Mouse (Mus musculus) stomach, embryonic 15.5 days (tissue): ENCODE measurements around the gene Snhg11. TPM values are rescaled to one million over a fixed set of nuclear protein-coding genes. Genes with fewer than 3 reads are reported as not detected.

Source experiments
- ATAC-seq: fragments of 200-750 bp; cut with Nextera tagmentation; 2 replicates; pipeline ENCODE4 v1.8.0; 2017; ENCODE audit warnings: low read depth, moderate number of reproducible peaks, moderate TSS enrichment; ENCODE audit not compliant: insufficient read depth, low FRiP score
- H3K27ac ChIP-seq: fragments of 300-500 bp; sonication (generic); 2 replicates; pipeline ENCODE4 v1.5.1; 2015; ENCODE audit warnings: mild to moderate bottlenecking, inconsistent platforms
- H3K27me3 ChIP-seq: fragments of 300-500 bp; sonication (generic); replicated peaks from 2 replicates; pipeline ENCODE4 v1.6.1; 2015; ENCODE audit warnings: inconsistent platforms
- H3K36me3 ChIP-seq: fragments of 300-500 bp; sonication (generic); 2 replicates; pipeline ENCODE4 v1.6.1; 2015; ENCODE audit warnings: inconsistent platforms
- H3K4me1 ChIP-seq: fragments of 300-500 bp; sonication (generic); 2 replicates; pipeline ENCODE4 v1.6.1; 2015; ENCODE audit warnings: inconsistent platforms
- H3K4me2 ChIP-seq: fragments of 300-500 bp; sonication (generic); 2 replicates; pipeline ENCODE4 v1.6.1; 2015; ENCODE audit warnings: mild to moderate bottlenecking, inconsistent platforms
- H3K4me3 ChIP-seq: fragments of 300-500 bp; sonication (generic); replicated peaks from 2 replicates; pipeline ENCODE4 v1.5.1; 2015; ENCODE audit warnings: inconsistent platforms
- H3K9ac ChIP-seq: fragments of 300-500 bp; sonication (generic); 2 replicates; pipeline ENCODE4 v1.6.1; 2015; ENCODE audit warnings: inconsistent platforms
- H3K9me3 ChIP-seq: fragments of 300-500 bp; sonication (generic); 2 replicates; pipeline ENCODE4 v1.6.1; 2016; ENCODE audit warnings: inconsistent platforms
- WGBS: fragments of 180-500 bp; shearing (Covaris S2); methylation state at CpG from one replicate; pipeline ENCODE4 v1.1.7; 2015; 5-methylcytosine and 5-hydroxymethylcytosine counted together
- polyA plus RNA-seq: library from polyadenylated mRNA; unstranded; fragments of >200 nt; fragmentation: Nextera tagmentation; extraction: Ambion mirVana; gene quantifications from 2 replicates; pipeline ENCODE4 v1.2.1, GENCODE M21; 2015

Snhg11 gene
- polyA plus RNA-seq, result 5.9 and 6.9 TPM in 2 replicates

GRCm38 (mm10) chr2:158375443-158376122, at the start of gene Snhg11:
Snhg11 (plus strand) TSS chr2:158375638.
- WGBS, result 3% methylated on average over 36 of the region's 36 CpGs
- Histone ChIP-seq H3K9me3 (no peaks in the 10 kb centered on the region), H3K4me1 (peaks cover 8% of the 10 kb centered on the region; the same call in 1 of the 2 replicates), H3K4me2 (peak within 1 kb of the TSS; percentile 59), H3K9ac (peak within 1 kb of the TSS; percentile 4; the same call in 1 of the 2 replicates), H3K4me3 (peak within 1 kb of the TSS; percentile 30), H3K27me3 (peaks cover 13% of the 10 kb centered on the region), H3K27ac (no peak within 1 kb of the TSS), H3K36me3 (no peaks in the 10 kb centered on the region)
- ATAC-seq, result no peak

GRCm38 (mm10) chr2:158334356-158334755, 41.1 kb upstream of the Snhg11 start:
- no peak for ATAC-seq
- 85% methylated on average over 13 of the region's 13 CpGs for WGBS

GRCm38 (mm10) chr2:158337698-158338097, 37.7 kb upstream of the Snhg11 start:
- no peak overlapping the region for H3K4me2 ChIP-seq
- no peak overlapping the region for H3K9ac ChIP-seq
- WGBS, result 62% methylated on average over 10 of the region's 10 CpGs
- no peak for ATAC-seq
- no peaks in the 10 kb centered on the region for H3K27me3 ChIP-seq
- H3K36me3 ChIP-seq, result no peaks in the 10 kb centered on the region
- H3K27ac ChIP-seq, result no peak overlapping the region
- H3K4me3 ChIP-seq, result no peak overlapping the region
- no peaks in the 10 kb centered on the region for H3K4me1 ChIP-seq
- H3K9me3 ChIP-seq, result no peaks in the 10 kb centered on the region

More at GRCm38 (mm10) chr2:158334356-158334755, 41.1 kb upstream of the Snhg11 start:
- H3K27me3 ChIP-seq, result no peaks in the 10 kb centered on the region
- H3K9me3 ChIP-seq, result no peaks in the 10 kb centered on the region
- no peak overlapping the region for H3K4me2 ChIP-seq
- no peaks in the 10 kb centered on the region for H3K4me1 ChIP-seq
- H3K27ac ChIP-seq, result no peak overlapping the region
- H3K9ac ChIP-seq, result no peak overlapping the region
- H3K4me3 ChIP-seq, result no peak overlapping the region
- H3K36me3 ChIP-seq, result no peaks in the 10 kb centered on the region

- no peaks in the 10 kb centered on the region for H3K27me3 ChIP-seq
- H3K27ac ChIP-seq, result no peak overlapping the region
- H3K4me1 ChIP-seq, result no peaks in the 10 kb centered on the region
- WGBS, result 39% methylated on average over 11 of the region's 11 CpGs
- no peak overlapping the region for H3K9ac ChIP-seq
- no peaks in the 10 kb centered on the region for H3K9me3 ChIP-seq
- no peak for ATAC-seq
- H3K4me2 ChIP-seq, result no peak overlapping the region
- H3K4me3 ChIP-seq, result no peak overlapping the region
- H3K36me3 ChIP-seq, result no peaks in the 10 kb centered on the region
These were observed 35.4 kb upstream of the Snhg11 start for GRCm38 (mm10) chr2:158339948-158340564.

GRCm38 (mm10) chr2:158341324-158341723, 34.1 kb upstream of the Snhg11 start:
- H3K9ac ChIP-seq, result no peak overlapping the region
- no peak overlapping the region for H3K4me3 ChIP-seq
- no peaks in the 10 kb centered on the region for H3K36me3 ChIP-seq
- WGBS, result 63% methylated on average over 2 of the region's 2 CpGs
- H3K9me3 ChIP-seq, result no peaks in the 10 kb centered on the region
- no peak overlapping the region for H3K27ac ChIP-seq
- ATAC-seq, result no peak
- H3K4me1 ChIP-seq, result no peaks in the 10 kb centered on the region
- no peak overlapping the region for H3K4me2 ChIP-seq
- H3K27me3 ChIP-seq, result no peaks in the 10 kb centered on the region

GRCm38 (mm10) chr2:158343495-158343894, 31.9 kb upstream of the Snhg11 start:
- Histone ChIP-seq H3K4me1 (no peaks in the 10 kb centered on the region), H3K27ac (no peak overlapping the region), H3K4me2 (no peak overlapping the region), H3K36me3 (no peaks in the 10 kb centered on the region), H3K9ac (no peak overlapping the region), H3K4me3 (no peak overlapping the region), H3K9me3 (no peaks in the 10 kb centered on the region), H3K27me3 (no peaks in the 10 kb centered on the region)
- WGBS, result 77% methylated on average over 5 of the region's 5 CpGs
- ATAC-seq, result no peak

- H3K9me3 ChIP-seq, result no peaks in the 10 kb centered on the region
- peak; percentile 22; the same call in 1 of the 2 replicates for ATAC-seq
- WGBS, result 67% methylated on average over 6 of the region's 6 CpGs
These were observed 29.0 kb upstream of the Snhg11 start for GRCm38 (mm10) chr2:158346467-158346866.

GRCm38 (mm10) chr2:158347868-158348267, 27.6 kb upstream of the Snhg11 start:
- Histone ChIP-seq H3K9ac (no peak overlapping the region), H3K27ac (no peak overlapping the region)
- WGBS, result 2% methylated on average over 6 of the region's 6 CpGs

More at GRCm38 (mm10) chr2:158346467-158346866, 29.0 kb upstream of the Snhg11 start:
- H3K4me1 ChIP-seq, result no peaks in the 10 kb centered on the region
- no peak overlapping the region for H3K27ac ChIP-seq
- no peaks in the 10 kb centered on the region for H3K36me3 ChIP-seq
- no peak overlapping the region for H3K4me3 ChIP-seq
- no peak overlapping the region for H3K9ac ChIP-seq
- H3K4me2 ChIP-seq, result no peak overlapping the region
- no peaks in the 10 kb centered on the region for H3K27me3 ChIP-seq

GRCm38 (mm10) chr2:158352801-158353520, 22.5 kb upstream of the Snhg11 start:
- Histone ChIP-seq H3K4me3 (no peak overlapping the region), H3K27me3 (no peaks in the 10 kb centered on the region), H3K4me1 (no peaks in the 10 kb centered on the region), H3K4me2 (no peak overlapping the region), H3K9ac (no peak overlapping the region), H3K36me3 (peaks cover 32% of the 10 kb centered on the region), H3K9me3 (no peaks in the 10 kb centered on the region), H3K27ac (no peak overlapping the region)
- WGBS, result 58% methylated on average over 3 of the region's 3 CpGs
- no peak for ATAC-seq

More at GRCm38 (mm10) chr2:158347868-158348267, 27.6 kb upstream of the Snhg11 start:
- no peak overlapping the region for H3K4me3 ChIP-seq
- no peaks in the 10 kb centered on the region for H3K27me3 ChIP-seq
- no peaks in the 10 kb centered on the region for H3K9me3 ChIP-seq
- H3K36me3 ChIP-seq, result 0 out of 2 replicates have a peak, but pooled peaks cover 4% of the 10 kb centered on the region
- H3K4me2 ChIP-seq, result no peak overlapping the region
- ATAC-seq, result no peak
- no peaks in the 10 kb centered on the region for H3K4me1 ChIP-seq

GRCm38 (mm10) chr2:158354348-158355114, 20.9 kb upstream of the Snhg11 start:
- WGBS, result 77% methylated on average over 7 of the region's 7 CpGs

GRCm38 (mm10) chr2:158355238-158355637, 20.2 kb upstream of the Snhg11 start:
- WGBS, result 95% methylated on average over 2 of the region's 2 CpGs
- H3K9ac ChIP-seq, result no peak overlapping the region
- no peak overlapping the region for H3K4me3 ChIP-seq
- H3K4me2 ChIP-seq, result no peak overlapping the region
- peaks cover 21% of the 10 kb centered on the region; the same call in 1 of the 2 replicates for H3K4me1 ChIP-seq
- H3K27me3 ChIP-seq, result no peaks in the 10 kb centered on the region
- H3K27ac ChIP-seq, result no peak overlapping the region
- peaks cover 51% of the 10 kb centered on the region for H3K36me3 ChIP-seq
- no peaks in the 10 kb centered on the region for H3K9me3 ChIP-seq
- no peak for ATAC-seq

More at GRCm38 (mm10) chr2:158354348-158355114, 20.9 kb upstream of the Snhg11 start:
- H3K27me3 ChIP-seq, result no peaks in the 10 kb centered on the region
- H3K9ac ChIP-seq, result no peak overlapping the region
- no peak overlapping the region for H3K4me3 ChIP-seq
- no peak overlapping the region for H3K27ac ChIP-seq
- H3K4me1 ChIP-seq, result peaks cover 14% of the 10 kb centered on the region; the same call in 1 of the 2 replicates
- no peak overlapping the region for H3K4me2 ChIP-seq
- no peak for ATAC-seq
- H3K9me3 ChIP-seq, result no peaks in the 10 kb centered on the region
- peaks cover 47% of the 10 kb centered on the region for H3K36me3 ChIP-seq
